Mouse (Mus musculus): Measurements from ENCODE around the gene App.

DNA sequence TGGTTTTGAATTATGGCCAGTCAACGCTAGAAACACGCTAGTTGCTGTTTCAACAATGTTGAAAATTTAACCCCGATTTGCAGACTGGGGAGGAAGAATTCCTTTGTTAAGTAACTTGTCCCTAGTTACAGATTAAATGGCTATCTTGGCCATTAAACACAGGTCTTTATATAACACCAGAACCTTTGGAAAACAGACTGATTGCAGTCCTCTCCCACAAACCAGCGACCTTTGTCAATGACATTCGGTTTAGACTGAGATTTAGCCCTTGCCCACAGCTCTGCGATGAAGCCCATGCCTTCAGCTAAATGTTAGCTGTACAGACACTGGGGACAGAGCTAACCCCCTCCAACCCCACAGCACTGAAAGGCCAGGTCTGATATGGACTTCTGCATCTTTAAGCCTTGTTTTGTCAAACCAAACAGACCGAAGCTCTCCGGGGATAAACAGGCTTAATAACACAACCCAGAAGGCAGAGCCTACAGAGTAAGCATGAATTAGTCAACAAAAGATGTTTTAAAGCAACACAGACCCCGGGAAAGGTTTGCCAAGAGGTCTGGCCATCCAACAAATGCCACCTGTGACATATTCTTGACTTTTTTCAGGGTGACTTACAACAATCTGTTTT, 152.8 kb downstream of the App start:
- no peak for TF ChIP-seq CTCF (IDR thresholded peaks at IDR 0.05; ENCODE audit: low read depth, low read length)
- no peak for TF ChIP-seq POLR2A (IDR thresholded peaks at IDR 0.05; ENCODE audit: borderline replicate concordance, low read depth, low read length)

All from bone marrow macrophage, adult 2 months (primary cell).